Mouse (Mus musculus) natural killer cell, adult 2 months (primary cell): ENCODE results near the gene Olfr635.
A peak's percentile ranks its signal among the peaks of the same experiment; 100 is the strongest.
"Not testable (repeated sequence)": the region's sequence is repeated elsewhere in the genome, so short reads cannot be mapped to it uniquely, and the experiment has no call there.

Experiments
- DNase-seq, 2 experiments: peaks; one replicate each; pipeline ENCODE4 v3.0.0; 2022; ENCODE audit warnings: low spot score in 2 of 2

Gene Olfr635

GRCm38 (mm10) chr7:103970852-103971251 is at the start of gene Olfr635:
TSS of gene Olfr635 (plus strand) at chr7:103971152.
- no peak for DNase-seq

GRCm38 (mm10) chr7:103928525-103928924 is 42.4 kb upstream of the Olfr635 start, which contains the start of gene Olfr631:
TSS of gene Olfr631 (plus strand) at chr7:103928825.
- DNase-seq = no peak

GRCm38 (mm10) chr7:103934264-103934663 is 36.7 kb upstream of the Olfr635 start, which contains the start of gene Olfr632:
TSS of gene Olfr632 (plus strand) at chr7:103934347.
- DNase-seq = no peak

- DNase-seq = peak; percentile 2 to 23
Measured at GRCm38 (mm10) chr7:103942730-103943129, 28.2 kb upstream of the Olfr635 start.

- DNase-seq = no peak
Measured at GRCm38 (mm10) chr7:103944137-103944536, 26.8 kb upstream of the Olfr635 start, which contains the start of gene Olfr633. TSS of gene Olfr633 (plus strand) at chr7:103944437.

- DNase-seq = not testable (repeated sequence)
Measured at GRCm38 (mm10) chr7:103966873-103967272, 4.1 kb upstream of the Olfr635 start.

GRCm38 (mm10) chr7:103971782-103972181 is 830 bp downstream of the Olfr635 start:
- no peak for DNase-seq

- no peak for DNase-seq
Measured at GRCm38 (mm10) chr7:103998446-103998845, 27.5 kb downstream of the Olfr635 start, which contains the start of gene Olfr638. TSS of gene Olfr638 (plus strand) at chr7:103998746.

GRCm38 (mm10) chr7:103999124-103999523 is 28.2 kb downstream of the Olfr635 start:
- no peak for DNase-seq

- no peak for DNase-seq
Measured at GRCm38 (mm10) chr7:104017203-104017602, 46.3 kb downstream of the Olfr635 start, which contains the start of gene Olfr639. TSS of gene Olfr639 (minus strand) at chr7:104017303.

GRCm38 (mm10) chr7:104018953-104019352 is 48.0 kb downstream of the Olfr635 start:
- DNase-seq = no peak

GRCm38 (mm10) chr7:104021651-104022050 is 50.7 kb downstream of the Olfr635 start:
- no peak for DNase-seq

- no peak for DNase-seq
Measured at GRCm38 (mm10) chr7:104025473-104025872, 54.5 kb downstream of the Olfr635 start, which contains the start of gene Olfr640. TSS of gene Olfr640 (minus strand) at chr7:104025573.

- no peak for DNase-seq
Measured at GRCm38 (mm10) chr7:104026978-104027377, 56.0 kb downstream of the Olfr635 start.

GRCm38 (mm10) chr7:104035145-104035544 is 64.2 kb downstream of the Olfr635 start, which contains the start of gene Olfr641:
TSS of gene Olfr641 (plus strand) at chr7:104035445.
- no peak for DNase-seq
